Mouse (Mus musculus): ENCODE measurements at regions not wholly inside any gene's neighbourhood (a gene's known extent, or its start where the extent isn't known, plus 50 kb on each side); places are given as distances from the start of the nearest gene placed in this dataset.

GRCm38 (mm10) chr4:55148380-55148779 is 201.5 kb upstream of the Rad23b start:
- no peaks in the 10 kb centered on the region for H3K36me3 ChIP-seq (ENCODE audit: control insufficient read depth, insufficient read depth, low read length)
- WGBS = 43% methylated on average over 1 of the region's 1 CpGs
- no peak overlapping the region for H3K9ac ChIP-seq (ENCODE audit: low read length)
- DNase-seq (ENCODE audit: low spot score) = no peak
- H3K9me3 ChIP-seq (replicated peaks; ENCODE audit: control insufficient read depth, low read length) = no peaks in the 10 kb centered on the region
- no peak for ATAC-seq
- H3K4me2 ChIP-seq (ENCODE audit: low read length) = no peak overlapping the region
- no peak overlapping the region for H3K4me3 ChIP-seq (ENCODE audit: low read depth, low read length)
- no peaks in the 10 kb centered on the region for H3K27me3 ChIP-seq (replicated peaks; ENCODE audit: control insufficient read depth, insufficient read depth, low read length)
- no peak overlapping the region for H3K27ac ChIP-seq (ENCODE audit: low read depth, low read length)
- no peaks in the 10 kb centered on the region for H3K4me1 ChIP-seq (ENCODE audit: control insufficient read depth, insufficient read depth, low read length)

GRCm38 (mm10) chr4:55154556-55154955 is 195.3 kb upstream of the Rad23b start:
- H3K27ac ChIP-seq (ENCODE audit: low read depth, low read length) = no peak overlapping the region
- no peak overlapping the region for H3K9ac ChIP-seq (ENCODE audit: low read length)
- no peaks in the 10 kb centered on the region for H3K27me3 ChIP-seq (replicated peaks; ENCODE audit: control insufficient read depth, insufficient read depth, low read length)
- 86% methylated on average over 3 of the region's 3 CpGs for WGBS
- ATAC-seq (no peak), DNase-seq (ENCODE audit: low spot score) (no peak)
- H3K36me3 ChIP-seq (ENCODE audit: control insufficient read depth, insufficient read depth, low read length) = no peaks in the 10 kb centered on the region
- H3K4me1 ChIP-seq (ENCODE audit: control insufficient read depth, insufficient read depth, low read length) = no peaks in the 10 kb centered on the region
- no peak overlapping the region for H3K4me2 ChIP-seq (ENCODE audit: low read length)
- H3K9me3 ChIP-seq (replicated peaks; ENCODE audit: control insufficient read depth, low read length) = no peaks in the 10 kb centered on the region
- no peak overlapping the region for H3K4me3 ChIP-seq (ENCODE audit: low read depth, low read length)

- Histone ChIP-seq H3K9ac (ENCODE audit: low read length) (no peak overlapping the region), H3K4me2 (ENCODE audit: low read length) (no peak overlapping the region), H3K4me3 (ENCODE audit: low read depth, low read length) (no peak overlapping the region), H3K36me3 (ENCODE audit: control insufficient read depth, insufficient read depth, low read length) (no peaks in the 10 kb centered on the region), H3K9me3 (replicated peaks; ENCODE audit: control insufficient read depth, low read length) (no peaks in the 10 kb centered on the region), H3K27ac (ENCODE audit: low read depth, low read length) (no peak overlapping the region), H3K4me1 (ENCODE audit: control insufficient read depth, insufficient read depth, low read length) (no peaks in the 10 kb centered on the region), H3K27me3 (replicated peaks; ENCODE audit: control insufficient read depth, insufficient read depth, low read length) (no peaks in the 10 kb centered on the region)
- ATAC-seq (peak; percentile 40; the same call in 1 of the 2 replicates), DNase-seq (ENCODE audit: low spot score) (peak; percentile 73)
- WGBS = 46% methylated on average over 6 of the region's 6 CpGs
Measured at GRCm38 (mm10) chr4:55158166-55158739, 191.6 kb upstream of the Rad23b start.

- H3K27ac ChIP-seq (ENCODE audit: low read depth, low read length) = no peak overlapping the region
- WGBS = 87% methylated on average over 6 of the region's 6 CpGs
- no peak overlapping the region for H3K4me2 ChIP-seq (ENCODE audit: low read length)
- no peaks in the 10 kb centered on the region for H3K36me3 ChIP-seq (ENCODE audit: control insufficient read depth, insufficient read depth, low read length)
- H3K4me1 ChIP-seq (ENCODE audit: control insufficient read depth, insufficient read depth, low read length) = no peaks in the 10 kb centered on the region
- no peak overlapping the region for H3K4me3 ChIP-seq (ENCODE audit: low read depth, low read length)
- ATAC-seq = no peak
- no peak overlapping the region for H3K9ac ChIP-seq (ENCODE audit: low read length)
- peak; percentile 41 for DNase-seq (ENCODE audit: low spot score)
- no peaks in the 10 kb centered on the region for H3K27me3 ChIP-seq (replicated peaks; ENCODE audit: control insufficient read depth, insufficient read depth, low read length)
- no peaks in the 10 kb centered on the region for H3K9me3 ChIP-seq (replicated peaks; ENCODE audit: control insufficient read depth, low read length)
Measured at GRCm38 (mm10) chr4:55166266-55166665, 183.6 kb upstream of the Rad23b start.

- ATAC-seq (no peak), DNase-seq (ENCODE audit: low spot score) (no peak)
- Histone ChIP-seq H3K27ac (ENCODE audit: low read depth, low read length) (no peak overlapping the region), H3K9me3 (replicated peaks; ENCODE audit: control insufficient read depth, low read length) (no peaks in the 10 kb centered on the region), H3K4me1 (ENCODE audit: control insufficient read depth, insufficient read depth, low read length) (no peaks in the 10 kb centered on the region), H3K4me3 (ENCODE audit: low read depth, low read length) (no peak overlapping the region), H3K27me3 (replicated peaks; ENCODE audit: control insufficient read depth, insufficient read depth, low read length) (no peaks in the 10 kb centered on the region), H3K9ac (ENCODE audit: low read length) (no peak overlapping the region), H3K36me3 (ENCODE audit: control insufficient read depth, insufficient read depth, low read length) (no peaks in the 10 kb centered on the region), H3K4me2 (ENCODE audit: low read length) (no peak overlapping the region)
- 92% methylated on average over 7 of the region's 7 CpGs for WGBS
Measured at GRCm38 (mm10) chr4:55169063-55169462, 180.8 kb upstream of the Rad23b start.

- Histone ChIP-seq H3K9ac (ENCODE audit: low read length) (no peak overlapping the region), H3K27me3 (replicated peaks; ENCODE audit: control insufficient read depth, insufficient read depth, low read length) (no peaks in the 10 kb centered on the region), H3K36me3 (ENCODE audit: control insufficient read depth, insufficient read depth, low read length) (no peaks in the 10 kb centered on the region), H3K9me3 (replicated peaks; ENCODE audit: control insufficient read depth, low read length) (no peaks in the 10 kb centered on the region), H3K4me3 (ENCODE audit: low read depth, low read length) (no peak overlapping the region), H3K27ac (ENCODE audit: low read depth, low read length) (no peak overlapping the region), H3K4me1 (ENCODE audit: control insufficient read depth, insufficient read depth, low read length) (no peaks in the 10 kb centered on the region), H3K4me2 (ENCODE audit: low read length) (no peak overlapping the region)
- DNase-seq (ENCODE audit: low spot score) = no peak
- WGBS = 88% methylated on average over 6 of the region's 6 CpGs
- ATAC-seq = no peak
Measured at GRCm38 (mm10) chr4:55172334-55172891, 177.4 kb upstream of the Rad23b start.

- ATAC-seq (no peak), DNase-seq (ENCODE audit: low spot score) (no peak)
- 69% methylated on average over 3 of the region's 3 CpGs for WGBS
- Histone ChIP-seq H3K27me3 (replicated peaks; ENCODE audit: control insufficient read depth, insufficient read depth, low read length) (no peaks in the 10 kb centered on the region), H3K4me1 (ENCODE audit: control insufficient read depth, insufficient read depth, low read length) (no peaks in the 10 kb centered on the region), H3K4me3 (ENCODE audit: low read depth, low read length) (no peak overlapping the region), H3K9ac (ENCODE audit: low read length) (no peak overlapping the region), H3K4me2 (ENCODE audit: low read length) (no peak overlapping the region), H3K36me3 (ENCODE audit: control insufficient read depth, insufficient read depth, low read length) (no peaks in the 10 kb centered on the region), H3K9me3 (replicated peaks; ENCODE audit: control insufficient read depth, low read length) (no peaks in the 10 kb centered on the region), H3K27ac (ENCODE audit: low read depth, low read length) (no peak overlapping the region)
Measured at GRCm38 (mm10) chr4:55176026-55176425, 173.8 kb upstream of the Rad23b start.

GRCm38 (mm10) chr4:55179456-55179855 is 170.4 kb upstream of the Rad23b start:
- ATAC-seq (no peak), DNase-seq (ENCODE audit: low spot score) (no peak)
- no peak overlapping the region for H3K4me2 ChIP-seq (ENCODE audit: low read length)
- H3K9me3 ChIP-seq (replicated peaks; ENCODE audit: control insufficient read depth, low read length) = no peaks in the 10 kb centered on the region
- H3K9ac ChIP-seq (ENCODE audit: low read length) = no peak overlapping the region
- 92% methylated on average over 2 of the region's 2 CpGs for WGBS
- H3K36me3 ChIP-seq (ENCODE audit: control insufficient read depth, insufficient read depth, low read length) = no peaks in the 10 kb centered on the region
- no peaks in the 10 kb centered on the region for H3K4me1 ChIP-seq (ENCODE audit: control insufficient read depth, insufficient read depth, low read length)
- no peak overlapping the region for H3K27ac ChIP-seq (ENCODE audit: low read depth, low read length)
- H3K27me3 ChIP-seq (replicated peaks; ENCODE audit: control insufficient read depth, insufficient read depth, low read length) = no peaks in the 10 kb centered on the region
- H3K4me3 ChIP-seq (ENCODE audit: low read depth, low read length) = no peak overlapping the region

- WGBS = 56% methylated on average over 3 of the region's 3 CpGs
- ATAC-seq = peak; percentile 72; the same call in 1 of the 2 replicates
Measured at GRCm38 (mm10) chr4:55183519-55183918, 166.3 kb upstream of the Rad23b start.

More at GRCm38 (mm10) chr4:55183519-55183918, 166.3 kb upstream of the Rad23b start:
- Histone ChIP-seq H3K4me2 (ENCODE audit: low read length) (no peak overlapping the region), H3K9ac (ENCODE audit: low read length) (no peak overlapping the region), H3K27ac (ENCODE audit: low read depth, low read length) (no peak overlapping the region), H3K4me1 (ENCODE audit: control insufficient read depth, insufficient read depth, low read length) (no peaks in the 10 kb centered on the region), H3K27me3 (replicated peaks; ENCODE audit: control insufficient read depth, insufficient read depth, low read length) (no peaks in the 10 kb centered on the region), H3K9me3 (replicated peaks; ENCODE audit: control insufficient read depth, low read length) (no peaks in the 10 kb centered on the region), H3K36me3 (ENCODE audit: control insufficient read depth, insufficient read depth, low read length) (no peaks in the 10 kb centered on the region), H3K4me3 (ENCODE audit: low read depth, low read length) (no peak overlapping the region)
- DNase-seq (ENCODE audit: low spot score) = peak; percentile 66

Data from forebrain, embryonic 14.5 days (tissue).